Comparison of ENCODE assay signal across 9 mouse cellular contexts in the genomic region with DNA sequence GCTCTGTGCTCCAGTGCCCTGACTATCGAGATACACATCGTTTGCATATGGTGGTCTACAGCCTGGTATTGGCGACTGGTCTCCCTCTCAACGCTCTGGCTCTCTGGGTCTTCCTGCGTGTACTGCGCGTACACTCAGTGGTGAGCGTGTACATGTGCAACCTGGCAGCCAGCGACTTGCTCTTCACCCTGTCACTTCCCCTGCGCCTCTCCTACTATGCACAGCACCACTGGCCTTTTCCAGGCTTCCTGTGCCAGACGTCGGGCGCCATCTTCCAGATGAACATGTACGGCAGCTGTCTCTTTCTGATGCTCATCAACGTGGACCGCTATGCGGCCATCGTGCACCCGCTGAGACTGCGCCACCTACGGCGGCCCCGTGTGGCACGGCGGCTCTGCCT. TPM values are rescaled to one million over a fixed set of nuclear protein-coding genes. Genes with fewer than 3 reads are reported as not detected.
DNase-seq lines count a peak whose midpoint lies in the region; ATAC-seq and TF ChIP-seq lines count a peak whose summit lies in the region.
"Had no signal": no experiment of that assay in that cellular context is flagged by ENCODE, and none has a peak within 500 bp of the region (broad histone marks: within the 10 kb centered on the region; RNA-seq: fewer than 3 reads in every experiment).

No protein-coding gene starts in this region.

- 0 out of 2 replicates have a peak, but pooled peaks cover 11% of the 10 kb centered on the region for H3K4me1 ChIP-seq in kidney, embryonic 16.5 days (ENCODE audit: insufficient read depth, low read length)
- peaks cover 12% of the 10 kb centered on the region for H3K4me1 ChIP-seq in embryonic facial prominence, embryonic 15.5 days
- H3K4me1 ChIP-seq in intestine, embryonic 14.5 days (replicated peaks; ENCODE audit: control insufficient read depth, insufficient read depth, low read length), result peaks cover 8% of the 10 kb centered on the region
- H3K4me1 ChIP-seq in midbrain, postnatal 0 days (ENCODE audit: insufficient read depth, low read length), result no peaks in the 10 kb centered on the region

- no peak for TF ChIP-seq CTCF in midbrain, postnatal 0 days (IDR thresholded peaks at IDR 0.05)

- ATAC-seq in kidney, embryonic 16.5 days (ENCODE audit: low FRiP score, low TSS enrichment), result peak; percentile 3; the same call in 1 of the 2 replicates
- peak; percentile 16; the same call in 1 of the 2 replicates for ATAC-seq in embryonic facial prominence, embryonic 15.5 days (ENCODE audit: insufficient number of reproducible peaks, low FRiP score, low TSS enrichment, low read depth)
- peak; percentile 24; the same call in 1 of the 2 replicates for ATAC-seq in intestine, embryonic 14.5 days (replicated peaks; ENCODE audit: low FRiP score, low TSS enrichment, low read depth)
- peak; percentile 68 for ATAC-seq in midbrain, postnatal 0 days (ENCODE audit: low FRiP score)

- no peaks in the 10 kb centered on the region for H3K36me3 ChIP-seq in kidney, embryonic 16.5 days (ENCODE audit: insufficient read depth, low read length)
- H3K36me3 ChIP-seq in embryonic facial prominence, embryonic 15.5 days, result no peaks in the 10 kb centered on the region
- no peaks in the 10 kb centered on the region for H3K36me3 ChIP-seq in intestine, embryonic 14.5 days (ENCODE audit: control insufficient read depth, insufficient read depth, low read length)
- no peaks in the 10 kb centered on the region for H3K36me3 ChIP-seq in midbrain, postnatal 0 days (ENCODE audit: insufficient read depth, low read length)

- no peaks in the 10 kb centered on the region for H3K9me3 ChIP-seq in kidney, embryonic 16.5 days (ENCODE audit: low read length)
- no peaks in the 10 kb centered on the region for H3K9me3 ChIP-seq in embryonic facial prominence, embryonic 15.5 days (replicated peaks)
- no peaks in the 10 kb centered on the region for H3K9me3 ChIP-seq in intestine, embryonic 14.5 days (ENCODE audit: control insufficient read depth, low read length)
- H3K9me3 ChIP-seq in midbrain, postnatal 0 days (ENCODE audit: low read length), result no peaks in the 10 kb centered on the region

- DNase-seq in kidney, adult 18-20 months, result no peak
- no peak for DNase-seq in intestine, embryonic 14.5 days (ENCODE audit: low spot score)
- DNase-seq in midbrain, postnatal 0 days (ENCODE audit: low spot score), result no peak
- no peak for DNase-seq in left cerebral cortex, adult 18-20 months (ENCODE audit: low spot score in 2 of 2)
- DNase-seq in layer of hippocampus, postnatal 14 days (ENCODE audit: low spot score in 2 of 2), result no peak
- no peak for DNase-seq in urinary bladder, postnatal 25 days (ENCODE audit: low spot score)

- peak overlapping the region; percentile 8; the same call in 1 of the 2 replicates for H3K27ac ChIP-seq in kidney, embryonic 16.5 days (ENCODE audit: low read length)
- peak overlapping the region; percentile 84 for H3K27ac ChIP-seq in embryonic facial prominence, embryonic 15.5 days (replicated peaks)
- H3K27ac ChIP-seq in intestine, embryonic 14.5 days (ENCODE audit: low read depth), result peak overlapping the region; percentile 30; the same call in 1 of the 2 replicates
- peak overlapping the region; percentile 85 for H3K27ac ChIP-seq in midbrain, postnatal 0 days (ENCODE audit: low read depth, low read length)
- H3K27ac ChIP-seq: macrophage had no signal

- H3K9ac ChIP-seq in kidney, embryonic 16.5 days (replicated peaks; ENCODE audit: low read length), result peak overlapping the region; percentile 51
- peak overlapping the region; percentile 48; the same call in 1 of the 2 replicates for H3K9ac ChIP-seq in embryonic facial prominence, embryonic 15.5 days
- peak overlapping the region; percentile 44 for H3K9ac ChIP-seq in intestine, embryonic 14.5 days (ENCODE audit: low read length)
- peak overlapping the region; percentile 61 for H3K9ac ChIP-seq in midbrain, postnatal 0 days (replicated peaks; ENCODE audit: low read length, poor library complexity, severe bottlenecking)

- peak overlapping the region; percentile 66 for H3K4me2 ChIP-seq in kidney, embryonic 16.5 days (replicated peaks; ENCODE audit: low read depth, low read length)
- peak overlapping the region; percentile 83 for H3K4me2 ChIP-seq in embryonic facial prominence, embryonic 15.5 days (replicated peaks)
- peak overlapping the region; percentile 59 for H3K4me2 ChIP-seq in intestine, embryonic 14.5 days (ENCODE audit: low read length)
- peak overlapping the region; percentile 61 for H3K4me2 ChIP-seq in midbrain, postnatal 0 days (ENCODE audit: low read depth, low read length, poor library complexity, severe bottlenecking)

- no peaks in the 10 kb centered on the region for H3K27me3 ChIP-seq in kidney, embryonic 16.5 days (ENCODE audit: insufficient read depth, low read length)
- H3K27me3 ChIP-seq in embryonic facial prominence, embryonic 15.5 days, result no peaks in the 10 kb centered on the region
- no peaks in the 10 kb centered on the region for H3K27me3 ChIP-seq in intestine, embryonic 14.5 days (replicated peaks; ENCODE audit: control insufficient read depth, insufficient read depth, low read length)
- no peaks in the 10 kb centered on the region for H3K27me3 ChIP-seq in midbrain, postnatal 0 days (ENCODE audit: insufficient read depth, low read length)

- WGBS in kidney, embryonic 16.5 days, result 21% methylated on average over 25 of the region's 25 CpGs
- 22% methylated on average over 25 of the region's 25 CpGs for WGBS in embryonic facial prominence, embryonic 15.5 days
- 25% methylated on average over 25 of the region's 25 CpGs for WGBS in intestine, embryonic 14.5 days
- WGBS in midbrain, postnatal 0 days, result 20% methylated on average over 25 of the region's 25 CpGs

- peak overlapping the region; percentile 41 for H3K4me3 ChIP-seq in kidney, embryonic 16.5 days (ENCODE audit: low read length)
- H3K4me3 ChIP-seq in embryonic facial prominence, embryonic 15.5 days (replicated peaks), result peak overlapping the region; percentile 48
- peak overlapping the region; percentile 34 for H3K4me3 ChIP-seq in intestine, embryonic 14.5 days (ENCODE audit: low read depth, low read length)
- H3K4me3 ChIP-seq in midbrain, postnatal 0 days (ENCODE audit: low read depth, low read length), result peak overlapping the region; percentile 38

RNA-seq across cellular contexts. Expression of a gene that starts 13.7 kb away (rescaled TPM):
- 0.30 and 0.60 TPM in 2 replicates for polyA plus RNA-seq in kidney, embryonic 16.5 days (2015; fragmentation: Nextera tagmentation; extraction: Ambion mirVana)
- polyA plus RNA-seq in embryonic facial prominence, embryonic 15.5 days (2015; fragmentation: Nextera tagmentation; extraction: Ambion mirVana), result 3.6 and 5.4 TPM in 2 replicates
- polyA plus RNA-seq in intestine, embryonic 14.5 days (2014; fragmentation: Nextera tagmentation; extraction: Ambion mirVana), result 2.3 and 3.0 TPM in 2 replicates
- 0.90 and 1.7 TPM in 2 replicates for total RNA-seq in midbrain, postnatal 0 days (2014; rRNA removed)
- polyA plus RNA-seq in midbrain, postnatal 0 days (2015; fragmentation: Nextera tagmentation; extraction: Ambion mirVana), result 0.52 and 0.71 TPM in 2 replicates
- total RNA-seq in left cerebral cortex, adult 18-20 months (2021), result under 1 TPM; 0.58 to 0.68 TPM
- total RNA-seq in layer of hippocampus, postnatal 14 days (2021), result 1 to 10 TPM in 1 of 2 experiments, under 1 TPM in 1; 0.94 to 1.6 TPM

RNA-seq across cellular contexts. Expression of a gene that starts 14.4 kb away (rescaled TPM):
- 72.0 and 80.4 TPM in 2 replicates for polyA plus RNA-seq in kidney, embryonic 16.5 days (2015; fragmentation: Nextera tagmentation; extraction: Ambion mirVana)
- 70.8 and 77.0 TPM in 2 replicates for polyA plus RNA-seq in embryonic facial prominence, embryonic 15.5 days (2015; fragmentation: Nextera tagmentation; extraction: Ambion mirVana)
- 74.2 and 74.8 TPM in 2 replicates for polyA plus RNA-seq in intestine, embryonic 14.5 days (2014; fragmentation: Nextera tagmentation; extraction: Ambion mirVana)
- 117 and 133 TPM in 2 replicates for total RNA-seq in midbrain, postnatal 0 days (2014; rRNA removed)
- polyA plus RNA-seq in midbrain, postnatal 0 days (2015; fragmentation: Nextera tagmentation; extraction: Ambion mirVana), result 72.9 and 89.1 TPM in 2 replicates
- 100 to 1,000 TPM; 147 to 150 TPM for total RNA-seq in left cerebral cortex, adult 18-20 months (2021)
- 100 to 1,000 TPM; 173 to 193 TPM for total RNA-seq in layer of hippocampus, postnatal 14 days (2021)

RNA-seq across cellular contexts. Expression of a gene that starts 31.9 kb away (rescaled TPM):
- polyA plus RNA-seq in kidney, embryonic 16.5 days (2015; fragmentation: Nextera tagmentation; extraction: Ambion mirVana), result 16.3 and 20.4 TPM in 2 replicates
- 12.5 and 18.4 TPM in 2 replicates for polyA plus RNA-seq in embryonic facial prominence, embryonic 15.5 days (2015; fragmentation: Nextera tagmentation; extraction: Ambion mirVana)
- polyA plus RNA-seq in intestine, embryonic 14.5 days (2014; fragmentation: Nextera tagmentation; extraction: Ambion mirVana), result 11.4 and 13.4 TPM in 2 replicates
- 6.9 and 12.6 TPM in 2 replicates for total RNA-seq in midbrain, postnatal 0 days (2014; rRNA removed)
- 7.2 and 7.8 TPM in 2 replicates for polyA plus RNA-seq in midbrain, postnatal 0 days (2015; fragmentation: Nextera tagmentation; extraction: Ambion mirVana)
- 10 to 100 TPM; 11.2 to 14.5 TPM for total RNA-seq in left cerebral cortex, adult 18-20 months (2021)
- 1 to 10 TPM; 6.2 to 8.1 TPM for total RNA-seq in layer of hippocampus, postnatal 14 days (2021)

RNA-seq across cellular contexts. Expression of a gene that starts 41.8 kb away (rescaled TPM):
- 152 and 158 TPM in 2 replicates for polyA plus RNA-seq in kidney, embryonic 16.5 days (2015; fragmentation: Nextera tagmentation; extraction: Ambion mirVana)
- polyA plus RNA-seq in embryonic facial prominence, embryonic 15.5 days (2015; fragmentation: Nextera tagmentation; extraction: Ambion mirVana), result 154 TPM in 2 replicates
- polyA plus RNA-seq in intestine, embryonic 14.5 days (2014; fragmentation: Nextera tagmentation; extraction: Ambion mirVana), result 94.4 and 108 TPM in 2 replicates
- total RNA-seq in midbrain, postnatal 0 days (2014; rRNA removed), result 60.4 and 69.8 TPM in 2 replicates
- 97.8 and 104 TPM in 2 replicates for polyA plus RNA-seq in midbrain, postnatal 0 days (2015; fragmentation: Nextera tagmentation; extraction: Ambion mirVana)
- 10 to 100 TPM; 50.7 to 51.1 TPM for total RNA-seq in left cerebral cortex, adult 18-20 months (2021)
- 10 to 100 TPM; 62.5 to 62.6 TPM for total RNA-seq in layer of hippocampus, postnatal 14 days (2021)

RNA-seq across cellular contexts. Expression of a gene that starts 50.3 kb away (rescaled TPM):
- 68.6 and 69.3 TPM in 2 replicates for polyA plus RNA-seq in kidney, embryonic 16.5 days (2015; fragmentation: Nextera tagmentation; extraction: Ambion mirVana)
- polyA plus RNA-seq in embryonic facial prominence, embryonic 15.5 days (2015; fragmentation: Nextera tagmentation; extraction: Ambion mirVana), result 57.5 and 58.3 TPM in 2 replicates
- 72.1 and 75.2 TPM in 2 replicates for polyA plus RNA-seq in intestine, embryonic 14.5 days (2014; fragmentation: Nextera tagmentation; extraction: Ambion mirVana)
- 34.5 and 45.8 TPM in 2 replicates for total RNA-seq in midbrain, postnatal 0 days (2014; rRNA removed)
- 41.4 and 42.6 TPM in 2 replicates for polyA plus RNA-seq in midbrain, postnatal 0 days (2015; fragmentation: Nextera tagmentation; extraction: Ambion mirVana)
- 10 to 100 TPM; 30.2 to 30.5 TPM for total RNA-seq in left cerebral cortex, adult 18-20 months (2021)
- total RNA-seq in layer of hippocampus, postnatal 14 days (2021), result 10 to 100 TPM; 29.2 to 30.5 TPM

Comparison
In these comparisons a context has a peak if more than half of its experiments do, and no peak if none do; other contexts are left out.
1. ATAC-seq: peak in every context shown above with its lines; median percentile 68 in midbrain, postnatal 0 days; 24 in intestine, embryonic 14.5 days; 16 in embryonic facial prominence, embryonic 15.5 days; 3 in kidney, embryonic 16.5 days.
2. H3K27ac ChIP-seq: peak in every context shown above with its lines; median percentile 85 in midbrain, postnatal 0 days; 84 in embryonic facial prominence, embryonic 15.5 days; 30 in intestine, embryonic 14.5 days; 8 in kidney, embryonic 16.5 days.